Mouse (Mus musculus): ENCODE data around the gene Npb. TPM values are rescaled to one million over a fixed set of nuclear protein-coding genes. Genes with fewer than 3 reads are reported as not detected.

Npb gene
- polyA plus RNA-seq, 1 experiment from 2014 or later: 0.98 TPM

DNA sequence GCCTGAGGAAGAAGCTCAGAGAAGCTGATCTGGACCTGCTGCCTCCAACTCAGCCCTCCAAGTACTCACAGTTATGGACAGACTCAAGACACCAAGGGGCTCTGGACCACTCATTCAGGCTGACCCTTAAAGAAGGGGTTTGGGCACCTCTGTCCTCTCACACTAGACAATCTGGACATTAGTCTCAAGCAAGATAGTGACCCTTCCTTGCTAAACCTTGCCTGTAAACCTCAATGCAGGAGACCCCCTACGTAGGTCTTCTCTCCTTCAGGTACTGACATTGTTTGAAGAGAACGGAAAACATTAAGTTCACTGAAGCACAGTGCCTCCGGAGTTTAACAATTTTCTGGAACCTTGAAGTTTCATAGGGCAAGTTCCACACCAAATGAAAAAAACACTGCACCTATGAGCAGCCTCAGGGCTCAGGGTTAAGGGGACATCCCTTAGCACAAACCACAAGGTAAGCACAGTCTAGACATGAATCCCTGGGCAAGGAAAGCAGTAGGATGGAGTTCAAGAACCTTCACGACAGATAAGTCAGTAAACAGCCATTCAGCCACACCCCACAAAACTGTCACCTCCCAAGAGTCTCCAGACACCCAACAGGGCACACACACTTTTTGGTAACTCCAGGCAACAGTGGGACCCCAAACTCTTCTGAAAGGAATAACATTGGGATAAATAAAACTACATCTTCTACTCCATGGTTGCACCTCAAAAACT, 23.6 kb downstream of the Npb start:
- Histone ChIP-seq H3K4me2 (ENCODE audit: low read length) (peak overlapping the region; percentile 81), H3K27me3 (replicated peaks; ENCODE audit: control insufficient read depth, insufficient read depth, low read length) (no peaks in the 10 kb centered on the region), H3K4me3 (ENCODE audit: low read depth, low read length) (peak overlapping the region; percentile 97), H3K9me3 (replicated peaks; ENCODE audit: control insufficient read depth, low read length) (no peaks in the 10 kb centered on the region), H3K9ac (ENCODE audit: low read length) (peak overlapping the region; percentile 87), H3K36me3 (ENCODE audit: control insufficient read depth, insufficient read depth, low read length) (peaks cover 23% of the 10 kb centered on the region), H3K4me1 (ENCODE audit: control insufficient read depth, insufficient read depth, low read length) (peaks cover 14% of the 10 kb centered on the region), H3K27ac (ENCODE audit: low read depth, low read length) (no peak overlapping the region)
- DNase-seq (ENCODE audit: low spot score) (no peak), ATAC-seq (no peak)
- WGBS: 70% methylated on average over 4 of the region's 4 CpGs

DNA sequence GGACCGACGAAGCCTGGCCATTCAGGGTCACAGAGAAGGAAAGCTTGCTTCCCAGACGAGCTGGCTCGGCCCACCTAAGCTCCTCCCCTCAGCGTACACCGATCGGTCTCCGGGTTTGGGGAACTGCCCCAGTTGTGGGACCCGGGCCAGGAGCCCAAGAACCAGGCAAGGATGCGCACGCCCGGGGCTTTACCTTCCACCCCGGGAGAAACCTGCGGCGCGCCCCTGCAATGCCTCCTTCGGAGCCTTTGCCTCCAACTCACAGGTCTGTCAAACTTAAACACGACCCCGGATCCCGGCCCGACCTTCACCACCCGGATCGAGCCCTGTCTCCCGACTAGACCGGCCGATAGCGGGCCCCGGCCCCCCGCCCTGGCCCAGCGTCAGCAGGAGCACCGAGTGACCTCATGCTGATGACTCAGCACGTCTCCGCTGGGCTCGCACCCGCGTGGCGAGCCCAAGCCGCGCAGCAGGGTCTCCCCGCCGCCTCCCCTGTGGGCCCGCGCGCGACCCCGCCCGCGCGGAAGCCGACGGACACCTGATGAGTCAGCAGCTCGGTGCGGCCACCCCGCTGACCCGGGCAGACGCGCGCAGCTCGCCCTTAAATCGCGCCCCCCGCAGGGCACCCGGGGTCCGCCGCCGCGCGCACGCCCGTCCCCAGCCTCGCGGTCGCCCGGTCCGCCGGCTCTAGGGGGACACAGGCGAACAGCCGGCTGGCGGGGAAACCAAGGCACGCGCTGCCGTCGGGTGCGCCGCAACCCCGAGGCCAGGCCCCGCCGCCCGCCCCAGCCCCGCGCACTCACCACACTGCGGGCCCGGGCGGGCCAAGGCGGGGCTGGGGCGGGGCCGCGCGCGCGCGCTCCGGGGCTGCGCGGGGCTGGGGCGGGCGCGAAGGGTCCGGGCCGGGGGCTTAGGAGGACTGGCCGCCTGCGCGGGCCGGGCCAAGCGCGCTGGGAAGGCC, 24.6 kb downstream of the Npb start:
- peak overlapping the region; percentile 87 for H3K9ac ChIP-seq (ENCODE audit: low read length)
- ATAC-seq: peak; percentile 85
- WGBS: under 1% methylated on average over 59 of the region's 116 CpGs

DNA sequence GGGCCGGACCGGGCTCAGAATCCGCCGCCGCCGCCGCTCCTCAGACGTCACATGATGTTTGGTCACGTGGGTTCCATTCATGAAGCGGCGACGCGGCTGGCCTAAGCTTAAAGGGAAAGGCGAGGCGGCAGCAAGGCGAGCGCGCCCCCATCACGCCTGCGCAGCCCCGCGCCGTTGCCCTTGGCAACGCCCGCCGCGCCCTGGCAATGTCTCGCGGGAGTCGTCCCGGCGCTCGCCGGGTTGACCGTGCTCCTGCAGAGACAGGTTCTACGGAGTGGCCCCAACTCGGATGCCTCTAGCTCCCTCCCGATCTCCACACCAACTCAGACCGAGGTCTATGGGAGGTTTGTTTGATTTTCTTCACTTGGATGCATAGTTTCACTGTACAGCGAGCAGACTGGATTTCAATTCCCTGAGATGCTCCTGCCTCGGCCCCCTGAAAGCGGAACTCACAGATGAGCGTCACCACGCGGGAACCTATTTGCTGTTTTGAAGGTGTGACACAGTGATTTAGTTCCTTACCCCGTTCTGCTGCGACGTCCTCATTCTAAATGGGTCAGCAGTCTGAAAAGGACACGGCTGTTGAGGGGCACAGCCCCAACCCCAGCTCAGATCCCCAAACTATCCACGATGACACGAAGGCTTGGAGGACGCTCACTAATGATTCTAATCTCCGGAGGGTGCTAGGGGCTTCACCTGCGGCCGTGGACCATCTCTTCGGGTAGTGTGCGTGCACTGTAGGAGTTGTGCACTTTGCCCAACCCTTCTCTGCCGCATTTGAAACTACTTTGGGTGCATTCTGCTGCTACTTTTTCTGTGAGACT, 25.5 kb downstream of the Npb start, which contains the start of gene Mafg:
TSS of gene Mafg (minus strand) at position 81 of the 824 bp plus-strand sequence.
- Histone ChIP-seq H3K4me3 (ENCODE audit: low read depth, low read length) (peak within 1 kb of the TSS; percentile 97), H3K9me3 (replicated peaks; ENCODE audit: control insufficient read depth, low read length) (no peaks in the 10 kb centered on the region), H3K36me3 (ENCODE audit: control insufficient read depth, insufficient read depth, low read length) (peaks cover 8% of the 10 kb centered on the region), H3K9ac (ENCODE audit: low read length) (peak within 1 kb of the TSS; percentile 87), H3K27me3 (replicated peaks; ENCODE audit: control insufficient read depth, insufficient read depth, low read length) (no peaks in the 10 kb centered on the region), H3K27ac (ENCODE audit: low read depth, low read length) (peak within 1 kb of the TSS; percentile 82), H3K4me1 (ENCODE audit: control insufficient read depth, insufficient read depth, low read length) (peaks cover 14% of the 10 kb centered on the region), H3K4me2 (ENCODE audit: low read length) (peak within 1 kb of the TSS; percentile 81)
- peak; percentile 98 for DNase-seq (ENCODE audit: low spot score)
- 12% methylated on average over 49 of the region's 58 CpGs for WGBS
- ATAC-seq: peak; percentile 95

More for the DNA sequence above, 24.6 kb downstream of the Npb start:
- H3K27me3 ChIP-seq (replicated peaks; ENCODE audit: control insufficient read depth, insufficient read depth, low read length): no peaks in the 10 kb centered on the region
- H3K36me3 ChIP-seq (ENCODE audit: control insufficient read depth, insufficient read depth, low read length): peaks cover 14% of the 10 kb centered on the region
- peak overlapping the region; percentile 97 for H3K4me3 ChIP-seq (ENCODE audit: low read depth, low read length)
- peak overlapping the region; percentile 81 for H3K4me2 ChIP-seq (ENCODE audit: low read length)
- DNase-seq (ENCODE audit: low spot score): peak; percentile 48
- peak overlapping the region; percentile 82 for H3K27ac ChIP-seq (ENCODE audit: low read depth, low read length)
- H3K9me3 ChIP-seq (replicated peaks; ENCODE audit: control insufficient read depth, low read length): no peaks in the 10 kb centered on the region
- H3K4me1 ChIP-seq (ENCODE audit: control insufficient read depth, insufficient read depth, low read length): peaks cover 14% of the 10 kb centered on the region

DNA sequence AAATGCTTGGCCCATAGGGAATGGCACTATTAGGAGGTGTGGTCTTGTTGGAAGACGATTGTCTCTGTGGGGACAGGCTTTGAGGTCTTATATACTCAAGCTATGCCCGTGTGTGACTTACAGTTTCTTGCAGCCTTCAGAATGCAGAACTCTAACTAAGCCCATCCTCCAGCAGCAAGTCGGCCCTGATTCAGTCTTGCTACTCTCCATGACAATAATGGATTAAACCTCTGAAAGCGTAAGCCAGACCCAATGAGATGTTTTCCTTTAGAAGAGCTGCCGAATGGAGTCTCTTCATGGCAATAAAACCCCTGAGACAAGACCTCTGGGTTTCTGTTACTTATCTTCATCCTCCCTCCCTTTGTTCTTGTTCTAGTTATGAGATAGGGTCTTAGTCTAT, 26.5 kb downstream of the Npb start:
- Histone ChIP-seq H3K27me3 (replicated peaks; ENCODE audit: control insufficient read depth, insufficient read depth, low read length) (no peaks in the 10 kb centered on the region), H3K4me3 (ENCODE audit: low read depth, low read length) (no peak overlapping the region), H3K4me1 (ENCODE audit: control insufficient read depth, insufficient read depth, low read length) (peaks cover 14% of the 10 kb centered on the region), H3K36me3 (ENCODE audit: control insufficient read depth, insufficient read depth, low read length) (no peaks in the 10 kb centered on the region), H3K4me2 (ENCODE audit: low read length) (no peak overlapping the region), H3K9ac (ENCODE audit: low read length) (no peak overlapping the region), H3K27ac (ENCODE audit: low read depth, low read length) (no peak overlapping the region), H3K9me3 (replicated peaks; ENCODE audit: control insufficient read depth, low read length) (no peaks in the 10 kb centered on the region)
- ATAC-seq (no peak), DNase-seq (ENCODE audit: low spot score) (no peak)
- WGBS: 76% methylated on average over 5 of the region's 5 CpGs

DNA sequence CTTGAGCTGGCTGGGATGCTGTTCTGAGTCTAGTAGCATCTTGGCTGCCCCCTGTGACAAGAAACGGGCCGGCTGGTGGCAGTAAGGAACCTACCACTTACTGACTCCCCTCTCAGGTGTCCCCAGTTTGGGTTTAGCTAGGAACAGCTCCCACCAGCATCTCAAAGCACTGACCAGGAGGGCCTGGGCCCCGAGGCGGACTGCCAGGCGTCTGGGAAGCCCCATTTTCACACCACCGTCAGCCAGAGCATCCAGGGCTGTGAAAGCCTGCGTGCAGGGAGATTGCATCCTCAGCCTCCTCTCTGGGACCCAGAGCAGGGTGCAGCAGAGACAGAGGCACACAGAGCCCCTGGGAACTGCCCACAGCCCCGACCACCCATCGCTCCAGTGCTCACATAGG, 33.0 kb downstream of the Npb start:
- DNase-seq (ENCODE audit: low spot score) (no peak), ATAC-seq (no peak)
- H3K4me2 ChIP-seq (ENCODE audit: low read length): no peak overlapping the region
- H3K27me3 ChIP-seq (replicated peaks; ENCODE audit: control insufficient read depth, insufficient read depth, low read length): no peaks in the 10 kb centered on the region
- no peak overlapping the region for H3K9ac ChIP-seq (ENCODE audit: low read length)
- H3K27ac ChIP-seq (ENCODE audit: low read depth, low read length): no peak overlapping the region
- no peaks in the 10 kb centered on the region for H3K36me3 ChIP-seq (ENCODE audit: control insufficient read depth, insufficient read depth, low read length)
- H3K4me3 ChIP-seq (ENCODE audit: low read depth, low read length): no peak overlapping the region
- peaks cover 8% of the 10 kb centered on the region for H3K4me1 ChIP-seq (ENCODE audit: control insufficient read depth, insufficient read depth, low read length)
- 63% methylated on average over 9 of the region's 9 CpGs for WGBS
- H3K9me3 ChIP-seq (replicated peaks; ENCODE audit: control insufficient read depth, low read length): no peaks in the 10 kb centered on the region

DNA sequence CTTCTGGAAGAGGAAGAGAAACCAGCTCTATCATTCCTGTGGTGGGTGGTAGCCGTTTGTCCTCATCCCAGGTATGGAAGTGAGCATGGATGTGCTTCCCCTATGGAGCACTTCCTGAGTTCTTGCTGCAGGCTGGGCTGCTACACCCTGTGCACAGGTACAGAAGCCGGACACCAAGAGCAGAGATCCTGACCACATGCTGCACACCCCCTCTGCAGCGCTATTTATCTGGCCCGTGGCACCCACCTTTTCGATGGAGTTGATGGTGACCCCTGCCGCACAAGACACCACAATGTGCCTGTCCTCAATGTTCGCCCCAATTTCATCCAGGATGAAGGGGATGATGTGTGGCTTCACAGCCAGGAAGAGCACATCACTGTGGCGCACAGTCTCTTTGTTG, 33.6 kb downstream of the Npb start:
- Histone ChIP-seq H3K4me1 (ENCODE audit: control insufficient read depth, insufficient read depth, low read length) (peaks cover 8% of the 10 kb centered on the region), H3K9me3 (replicated peaks; ENCODE audit: control insufficient read depth, low read length) (no peaks in the 10 kb centered on the region), H3K9ac (ENCODE audit: low read length) (no peak overlapping the region), H3K4me3 (ENCODE audit: low read depth, low read length) (no peak overlapping the region), H3K36me3 (ENCODE audit: control insufficient read depth, insufficient read depth, low read length) (no peaks in the 10 kb centered on the region), H3K27ac (ENCODE audit: low read depth, low read length) (no peak overlapping the region), H3K27me3 (replicated peaks; ENCODE audit: control insufficient read depth, insufficient read depth, low read length) (no peaks in the 10 kb centered on the region), H3K4me2 (ENCODE audit: low read length) (no peak overlapping the region)
- 89% methylated on average over 8 of the region's 8 CpGs for WGBS
- no peak for DNase-seq (ENCODE audit: low spot score)
- no peak for ATAC-seq

DNA sequence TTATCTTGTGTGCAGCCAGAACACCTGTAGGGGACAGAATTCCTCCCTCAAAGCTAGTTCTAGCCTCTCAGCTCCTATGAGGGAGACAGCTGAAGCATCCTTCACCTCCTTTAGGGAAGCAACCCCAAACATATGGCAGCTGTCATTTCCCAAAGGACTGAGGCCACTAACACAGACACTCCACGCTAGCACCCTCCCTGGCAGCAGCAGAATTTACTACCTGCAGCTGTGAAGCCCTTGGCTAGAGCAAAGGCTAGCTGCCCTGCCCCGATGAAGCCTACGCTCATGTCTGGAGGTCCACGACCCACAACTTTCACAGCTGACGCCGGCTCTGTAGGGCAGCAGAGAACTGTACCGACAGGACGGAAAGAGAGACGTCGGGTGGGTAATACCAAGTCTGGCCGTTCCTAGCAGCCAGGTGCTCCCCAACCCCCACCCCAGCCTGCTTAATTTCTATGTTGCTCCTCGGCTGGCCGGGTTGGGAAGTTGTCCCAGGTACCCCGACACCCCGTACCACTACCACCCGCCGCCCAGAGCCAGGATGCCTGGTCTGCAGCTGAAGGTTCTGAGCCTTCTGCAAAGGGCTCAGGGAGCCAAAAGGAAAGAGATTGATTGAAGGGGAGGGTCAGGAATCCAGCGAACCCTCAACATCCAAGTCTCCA, 34.8 kb downstream of the Npb start:
- Histone ChIP-seq H3K9ac (ENCODE audit: low read length) (peak overlapping the region; percentile 66), H3K27ac (ENCODE audit: low read depth, low read length) (no peak overlapping the region), H3K36me3 (ENCODE audit: control insufficient read depth, insufficient read depth, low read length) (no peaks in the 10 kb centered on the region), H3K4me3 (ENCODE audit: low read depth, low read length) (peak overlapping the region; percentile 46), H3K27me3 (replicated peaks; ENCODE audit: control insufficient read depth, insufficient read depth, low read length) (peaks cover 7% of the 10 kb centered on the region; the same call in 1 of the 2 replicates), H3K4me1 (ENCODE audit: control insufficient read depth, insufficient read depth, low read length) (peaks cover 8% of the 10 kb centered on the region), H3K4me2 (ENCODE audit: low read length) (peak overlapping the region; percentile 83), H3K9me3 (replicated peaks; ENCODE audit: control insufficient read depth, low read length) (no peaks in the 10 kb centered on the region)
- DNase-seq (ENCODE audit: low spot score) (no peak), ATAC-seq (peak; percentile 65)
- 3% methylated on average over 18 of the region's 18 CpGs for WGBS

DNA sequence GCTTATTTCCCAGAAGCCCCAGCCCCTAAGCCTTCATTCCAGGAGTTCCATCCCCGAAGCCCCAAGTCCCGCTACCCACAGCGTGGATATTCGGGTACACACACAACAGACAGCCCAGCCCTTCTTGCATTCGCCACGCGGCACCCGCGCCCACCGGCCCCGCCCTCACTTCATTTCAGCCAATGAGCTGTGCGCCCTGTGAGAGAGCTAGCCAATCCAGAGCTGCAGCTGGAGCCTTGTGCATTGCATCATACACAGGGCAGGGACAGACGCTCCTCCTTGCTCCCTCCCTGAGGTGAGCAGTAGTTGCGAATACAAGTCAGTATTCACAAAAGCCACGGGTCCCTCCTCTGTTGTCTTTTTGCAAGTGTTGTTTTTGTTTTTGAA, 35.3 kb downstream of the Npb start, which contains the start of gene Pycr1:
TSS of gene Pycr1 (minus strand) at position 169 of the 387 bp plus-strand sequence.
- Histone ChIP-seq H3K4me3 (ENCODE audit: low read depth, low read length) (peak within 1 kb of the TSS; percentile 46), H3K4me2 (ENCODE audit: low read length) (peak within 1 kb of the TSS; percentile 83), H3K4me1 (ENCODE audit: control insufficient read depth, insufficient read depth, low read length) (peaks cover 8% of the 10 kb centered on the region), H3K36me3 (ENCODE audit: control insufficient read depth, insufficient read depth, low read length) (no peaks in the 10 kb centered on the region), H3K27me3 (replicated peaks; ENCODE audit: control insufficient read depth, insufficient read depth, low read length) (peaks cover 8% of the 10 kb centered on the region; the same call in 1 of the 2 replicates), H3K27ac (ENCODE audit: low read depth, low read length) (no peak within 1 kb of the TSS), H3K9ac (ENCODE audit: low read length) (peak within 1 kb of the TSS; percentile 66), H3K9me3 (replicated peaks; ENCODE audit: control insufficient read depth, low read length) (no peaks in the 10 kb centered on the region)
- DNase-seq (ENCODE audit: low spot score) (peak; percentile 97), ATAC-seq (peak; percentile 100)
- WGBS: under 1% methylated on average over 15 of the region's 15 CpGs
